Mouse (Mus musculus): ENCODE results near the gene Zfp536.

GRCm38 (mm10) chr7:37439117-37439844 is 334.2 kb downstream of the Zfp536 start:
- no peak for TF ChIP-seq CTCF (IDR thresholded peaks at IDR 0.05; ENCODE audit: control insufficient read depth, insufficient read depth, insufficient read length)
- TF ChIP-seq USF1 (IDR thresholded peaks at IDR 0.05; ENCODE audit: low read depth): no peak

Measured in C2C12 (cell line).